Mouse (Mus musculus) left cerebral cortex, postnatal 14 days (tissue): ENCODE results near the gene Sectm1b. TPM values are rescaled to one million over a fixed set of nuclear protein-coding genes. Genes with fewer than 3 reads are reported as not detected.
"Not testable (repeated sequence)": the region's sequence is repeated elsewhere in the genome, so short reads cannot be mapped to it uniquely, and the experiment has no call there.

Experiments
- DNase-seq, 2 experiments: peaks; one replicate each; pipeline ENCODE4 v3.0.0; 2021 to 2022; ENCODE audit warnings: low spot score in 2 of 2, mixed read lengths in 1 of 2
- intact Hi-C: fragments of 180-260 bp; cut with DNase I; formaldehyde crosslinking; loops from one replicate; pipeline ENCODE4 v1.15.1; 2025
- long read RNA-seq, 2 experiments: library from polyadenylated mRNA; stranded (forward); transcript quantifications; one replicate each; pipeline ENCODE4 v2.0.0; 2021
- total RNA-seq, 2 experiments: library from RNA; stranded (reverse); gene quantifications; 2 replicates each; pipeline ENCODE4 v1.2.3; 2021

The Sectm1b gene
- total RNA-seq: not detected
- long read RNA-seq, experiment 1: 0 reads
- long read RNA-seq, experiment 2: 0 reads

DNA sequence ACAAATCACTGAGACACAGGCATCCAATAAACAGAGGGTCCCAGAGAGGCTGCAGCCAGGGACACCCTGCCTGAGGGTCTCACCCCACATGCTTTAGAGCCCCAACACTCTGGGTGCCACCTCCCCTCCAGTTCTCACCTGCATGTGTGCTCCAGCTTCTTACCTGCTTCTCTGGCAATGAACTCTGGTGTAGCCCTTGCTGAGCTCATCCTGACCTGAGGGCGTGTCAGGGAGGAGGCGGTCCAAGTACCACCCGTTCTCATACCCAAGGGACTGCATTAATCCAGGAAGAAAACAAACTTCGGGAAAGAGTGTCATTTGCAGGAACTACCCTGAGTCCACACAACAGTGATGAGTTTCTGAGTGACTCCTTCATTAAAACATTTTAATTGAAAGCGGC is at the start of gene Sectm1b:
Sectm1b (minus strand) TSS at position 191 of the 400 bp plus-strand sequence.
- intact Hi-C loops: no loop called here
- no peak for DNase-seq

DNA sequence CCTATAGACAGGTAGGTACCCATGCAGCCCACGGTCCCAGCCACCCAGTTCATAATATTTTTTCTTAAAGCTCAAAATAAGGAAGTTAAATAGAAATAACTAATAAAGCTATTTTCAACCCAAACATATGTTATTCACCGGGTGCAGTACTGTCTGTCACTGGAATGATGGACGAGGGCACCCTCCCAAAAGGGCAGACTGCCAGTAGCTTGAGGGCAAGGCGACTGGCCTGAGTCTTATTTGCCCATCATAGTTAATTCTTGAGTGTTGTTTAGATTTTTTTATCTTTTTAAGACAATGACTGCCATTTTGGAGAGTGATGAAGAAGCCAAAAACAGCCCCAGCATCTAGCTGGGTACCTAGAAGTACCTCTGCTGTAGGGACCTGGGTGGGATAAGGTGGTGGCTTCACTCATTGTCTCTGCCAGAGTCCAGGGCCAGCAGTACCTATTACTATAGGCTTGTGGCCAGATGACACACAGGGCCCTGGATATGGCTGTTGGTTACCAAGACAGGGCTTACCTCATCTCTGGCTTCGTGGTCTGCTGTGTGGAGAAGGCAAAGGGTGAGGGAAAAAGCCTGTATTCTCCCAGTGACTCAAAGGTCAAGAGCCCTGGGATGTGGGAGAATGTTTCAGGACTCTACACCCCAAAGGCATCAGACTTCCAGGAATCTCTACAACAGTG is 48.9 kb upstream of the Sectm1b start:
- no peak for DNase-seq
- intact Hi-C loops: no loop called here

DNA sequence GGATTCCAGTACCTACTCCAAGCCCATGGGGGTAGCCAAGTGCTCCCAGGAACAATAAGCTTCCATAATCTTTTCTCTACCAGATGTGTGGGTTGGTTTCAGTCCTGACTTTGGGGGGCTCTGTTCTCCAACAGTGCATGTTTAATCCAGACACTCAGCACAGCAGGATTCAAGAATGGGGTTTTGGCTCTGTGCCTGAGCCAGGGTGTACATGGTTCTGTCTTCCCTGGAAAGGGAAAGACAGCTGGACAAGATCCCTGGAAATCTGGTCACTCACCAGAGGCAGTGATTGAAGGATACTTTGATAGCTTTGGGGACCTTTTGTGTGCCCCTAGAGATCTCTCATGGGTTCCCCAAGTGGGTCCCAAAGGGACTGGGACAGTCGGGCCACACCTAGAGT is 48.2 kb upstream of the Sectm1b start:
- intact Hi-C loops: no loop called here
- DNase-seq: no peak

DNA sequence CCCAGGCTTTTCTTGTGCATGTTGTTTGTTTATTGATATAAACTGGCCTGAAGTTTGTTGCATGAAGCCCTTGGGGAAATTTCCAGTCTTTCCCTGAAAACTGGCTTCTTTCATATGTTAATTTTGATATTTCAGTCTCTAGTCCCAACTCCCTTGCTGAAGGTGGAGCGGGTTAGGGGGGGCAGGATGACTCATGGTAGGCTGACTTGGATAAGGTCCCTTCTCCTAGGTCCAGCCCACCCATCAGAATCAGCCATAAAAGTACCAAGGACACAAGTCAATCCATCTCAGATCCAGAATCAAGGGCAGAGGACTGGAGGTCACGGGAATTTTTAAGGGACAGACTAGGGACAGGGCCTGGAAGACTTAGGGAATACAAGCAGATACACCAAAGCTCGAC is 47.7 kb upstream of the Sectm1b start:
- intact Hi-C loops: no loop called here

GRCm38 (mm10) chr11:121109986-121110385 is 46.6 kb upstream of the Sectm1b start:
- intact Hi-C loops: no loop called here
- DNase-seq: peak; percentile 18 to 28

More for the DNA sequence above, 47.7 kb upstream of the Sectm1b start:
- no peak for DNase-seq

- intact Hi-C loops: no loop called here
- no peak for DNase-seq
Measured at GRCm38 (mm10) chr11:121108061-121108460, 44.7 kb upstream of the Sectm1b start.

DNA sequence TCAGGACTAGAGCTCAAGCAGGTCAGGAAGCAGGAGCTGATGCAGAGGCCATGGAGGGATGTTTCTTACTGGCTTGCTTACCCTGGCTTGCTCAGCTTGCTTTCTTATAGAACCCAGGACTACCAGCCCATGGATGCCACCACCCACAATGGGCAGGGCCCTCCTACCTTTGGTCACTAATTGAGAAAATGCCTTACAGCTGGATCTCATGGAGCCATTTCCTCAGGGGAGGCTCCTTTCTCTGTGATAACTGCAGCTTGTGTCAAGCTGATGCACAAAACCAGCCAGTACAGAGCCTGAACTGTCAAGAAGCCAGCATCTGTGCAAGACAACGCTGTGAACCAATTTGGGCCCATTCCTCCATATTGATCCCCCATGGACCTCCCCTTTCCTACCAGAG is 43.9 kb upstream of the Sectm1b start:
- DNase-seq, intact Hi-C loops: not testable (repeated sequence)

GRCm38 (mm10) chr11:121101124-121101805 is 37.9 kb upstream of the Sectm1b start:
- no peak for DNase-seq
- intact Hi-C loops: no loop called here

GRCm38 (mm10) chr11:121100692-121101091 is 37.3 kb upstream of the Sectm1b start:
- intact Hi-C loops: no loop called here
- no peak for DNase-seq

DNA sequence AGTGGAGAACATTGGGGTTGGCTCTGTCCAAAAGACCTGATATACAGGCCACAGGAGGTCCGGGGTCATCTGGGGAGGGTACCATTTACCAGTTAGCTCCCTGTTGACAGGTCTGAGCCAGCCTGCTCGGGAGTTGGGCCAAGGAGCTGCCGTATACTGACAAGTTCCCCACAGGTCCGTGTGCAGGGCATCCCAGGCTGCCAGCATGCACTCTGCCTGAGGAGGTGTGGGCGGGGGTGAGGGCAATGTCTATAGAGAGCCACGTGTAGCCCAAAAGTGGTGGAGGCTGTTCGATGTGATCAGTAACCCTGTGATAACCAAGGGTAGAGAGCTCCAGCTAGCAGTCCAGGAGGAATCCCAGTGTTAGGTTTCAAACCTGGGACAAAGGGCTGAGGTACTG is 36.4 kb upstream of the Sectm1b start:
- DNase-seq: no peak
- intact Hi-C loops: no loop called here

- intact Hi-C loops: no loop called here
- DNase-seq: no peak
Measured at GRCm38 (mm10) chr11:121092606-121093585, 29.5 kb upstream of the Sectm1b start.

DNA sequence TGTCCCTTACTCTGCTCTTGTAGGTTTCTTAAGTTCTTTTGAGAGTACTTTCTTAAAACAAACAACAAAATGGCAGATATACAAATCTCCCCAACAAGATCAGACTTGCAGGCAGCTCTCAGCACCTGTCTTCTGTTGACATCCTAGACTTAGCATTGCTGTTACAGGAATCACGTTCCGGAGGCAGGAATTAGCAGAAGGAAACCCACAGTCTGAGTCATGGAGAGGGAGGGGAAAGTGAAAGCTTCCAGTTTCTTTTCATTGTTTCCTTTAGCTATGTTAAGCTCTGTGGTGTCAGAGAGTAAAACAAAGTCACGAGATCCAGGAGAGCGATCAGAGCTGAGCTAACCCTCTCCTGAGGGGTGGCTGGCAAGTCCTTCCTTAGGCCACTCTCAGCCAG is 27.6 kb upstream of the Sectm1b start:
- DNase-seq: no peak
- intact Hi-C loops: no loop called here

GRCm38 (mm10) chr11:121089756-121090546 is 26.6 kb upstream of the Sectm1b start:
- intact Hi-C loops: no loop called here
- DNase-seq: no peak

GRCm38 (mm10) chr11:121088997-121089396 is 25.6 kb upstream of the Sectm1b start:
- DNase-seq: no peak
- intact Hi-C loops: no loop called here

DNA sequence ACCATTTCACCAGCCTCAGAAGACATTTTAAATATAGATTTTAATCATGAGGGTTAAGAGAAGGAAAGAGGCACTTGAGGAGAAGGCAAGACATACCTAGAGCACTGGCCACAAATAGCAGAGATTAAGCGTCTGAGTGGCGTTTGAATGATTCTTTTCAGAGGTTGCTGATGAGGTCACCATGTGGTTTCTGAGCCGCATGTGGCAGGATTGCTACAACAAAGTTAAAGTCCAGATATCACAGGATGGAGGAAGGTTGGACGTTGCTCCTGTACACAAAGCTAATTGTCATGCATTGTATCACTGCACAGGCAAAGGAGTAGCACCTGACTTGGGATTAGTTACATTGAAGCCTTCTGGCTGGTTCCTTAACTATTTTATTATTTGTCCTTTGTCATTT is 22.9 kb upstream of the Sectm1b start:
- DNase-seq: no peak
- intact Hi-C loops: no loop called here

DNA sequence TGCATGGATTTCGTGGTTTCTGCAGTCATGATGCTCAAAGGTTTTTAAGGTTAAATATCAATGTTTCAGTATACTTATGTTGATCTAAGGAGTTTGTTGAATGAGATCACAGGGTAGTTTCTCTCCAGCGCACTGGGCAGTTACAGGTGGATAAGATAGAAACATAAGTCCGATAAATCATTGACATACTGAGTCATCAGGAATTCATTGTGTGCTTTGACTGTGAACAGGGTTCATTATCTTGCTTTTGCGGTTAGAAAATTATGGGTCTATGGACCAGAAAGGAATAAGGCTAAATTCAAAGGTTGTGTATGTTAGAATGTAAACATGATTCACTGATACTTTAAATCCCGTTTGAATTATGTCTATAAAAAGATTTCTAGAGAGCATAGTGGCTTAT is 21.8 kb upstream of the Sectm1b start:
- DNase-seq: no peak
- intact Hi-C loops: no loop called here

DNA sequence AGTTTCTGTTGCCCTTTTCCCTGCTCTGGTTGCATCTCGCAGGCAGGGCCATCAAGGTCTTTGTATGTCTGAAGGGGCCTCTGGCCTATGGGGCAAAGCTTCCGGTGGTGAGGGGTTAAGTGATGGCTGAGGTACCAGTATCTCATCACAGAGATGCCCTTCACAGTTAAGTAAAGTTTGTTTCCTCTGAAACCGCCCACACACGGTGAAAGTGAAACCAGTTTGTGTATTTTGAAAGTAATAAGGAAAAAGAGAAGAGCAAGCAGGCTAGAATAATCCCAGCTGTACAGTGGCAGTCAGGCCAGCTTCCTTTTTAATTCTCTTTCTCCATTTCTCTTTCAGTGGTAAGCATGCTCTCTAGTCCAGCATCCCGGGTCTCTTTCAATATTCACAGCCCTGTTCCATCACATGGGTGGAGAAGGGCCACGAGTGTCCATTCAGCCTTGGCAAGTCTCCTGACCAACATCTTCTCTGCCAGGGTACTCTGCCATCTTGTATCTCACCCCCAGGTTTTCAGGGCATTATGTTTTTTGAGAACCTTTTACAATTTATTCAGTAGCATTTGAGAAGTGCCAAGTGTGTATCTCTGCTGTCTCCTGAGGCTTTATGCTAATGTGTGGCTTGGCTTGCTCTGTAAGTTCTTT is 19.6 kb upstream of the Sectm1b start:
- DNase-seq: peak in 1 of 2 experiments; percentile 13
- intact Hi-C loops: no loop called here

DNA sequence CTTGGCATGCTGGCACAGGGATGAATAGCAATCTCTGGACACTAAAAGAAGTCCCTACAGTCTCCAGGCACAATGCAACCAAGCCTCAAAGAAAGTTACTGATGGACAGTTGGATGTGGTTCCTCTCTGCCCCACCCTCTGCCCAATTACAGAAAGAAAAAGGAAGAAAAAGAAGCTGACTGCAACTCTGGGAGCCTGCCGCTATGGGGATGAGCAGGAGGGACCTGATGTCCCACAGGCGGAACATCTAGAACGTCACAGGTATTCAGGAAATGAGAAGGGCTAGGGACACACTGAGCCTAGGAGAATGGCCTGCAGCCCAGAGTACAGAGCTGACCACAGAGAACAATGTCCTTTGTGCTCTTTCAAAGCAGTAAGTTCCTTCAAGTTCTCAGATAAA is 18.9 kb upstream of the Sectm1b start:
- DNase-seq: no peak
- intact Hi-C loops: no loop called here

GRCm38 (mm10) chr11:121081120-121081519 is 17.8 kb upstream of the Sectm1b start, which contains the start of gene Sectm1a:
TSS of gene Sectm1a (minus strand) at chr11:121081220.
- intact Hi-C loops: no loop called here
- DNase-seq: no peak
